Mouse (Mus musculus) cerebellum, adult 2 months (tissue): Measurements from ENCODE around the gene 1700088E04Rik.

ENCODE experiments used
- CTCF ChIP-seq: fragments of 200-500 bp; IDR thresholded peaks from 2 replicates; pipeline ENCODE4 v1.5.1; 2011; ENCODE audit warnings: low read depth, mild to moderate bottlenecking, control low read depth, low read length, moderate library complexity, borderline replicate concordance; ENCODE audit not compliant: insufficient read depth
- POLR2A ChIP-seq: fragments of 200-500 bp; IDR thresholded peaks from 2 replicates; pipeline ENCODE4 v1.6.1; 2011; ENCODE audit warnings: low read length, control low read depth, borderline replicate concordance; ENCODE audit not compliant: insufficient read depth

GRCm38 (mm10) chr15:79096556-79096955 is 44.5 kb downstream of the 1700088E04Rik start:
- TF ChIP-seq CTCF (no peak), POLR2A (no peak)
